Comparison of ENCODE assay signal across 9 mouse cellular contexts in genomic region chr2:122533378-122533777, GRCm38 (mm10). TPM values are rescaled to one million over a fixed set of nuclear protein-coding genes. Genes with fewer than 3 reads are reported as not detected.
DNase-seq lines count a peak whose midpoint lies in the region; ATAC-seq and TF ChIP-seq lines count a peak whose summit lies in the region.
"Had no signal": no experiment of that assay in that cellular context is flagged by ENCODE, and none has a peak within 500 bp of the region (broad histone marks: within the 10 kb centered on the region; RNA-seq: fewer than 3 reads in every experiment).

No protein-coding gene starts in this region.

- H3K4me1 ChIP-seq in forebrain, embryonic 14.5 days (ENCODE audit: control insufficient read depth, insufficient read depth, low read length) = peaks cover 4% of the 10 kb centered on the region; the same call in 1 of the 2 replicates
- no peaks in the 10 kb centered on the region for H3K4me1 ChIP-seq in forebrain, embryonic 12.5 days
- H3K4me1 ChIP-seq in midbrain, postnatal 0 days (ENCODE audit: insufficient read depth, low read length) = no peaks in the 10 kb centered on the region
- no peaks in the 10 kb centered on the region for H3K4me1 ChIP-seq in midbrain, embryonic 13.5 days (replicated peaks)
- no peaks in the 10 kb centered on the region for H3K4me1 ChIP-seq in stomach, postnatal 0 days (replicated peaks; ENCODE audit: control insufficient read depth, insufficient read depth)
- no peaks in the 10 kb centered on the region for H3K4me1 ChIP-seq in heart, adult 2 months (ENCODE audit: control insufficient read depth, insufficient read depth, low read length)
- H3K4me1 ChIP-seq in midbrain, embryonic 15.5 days = no peaks in the 10 kb centered on the region
- H3K4me1 ChIP-seq: lung, embryonic 15.5 days had no signal

- no peaks in the 10 kb centered on the region for H3K27me3 ChIP-seq in forebrain, embryonic 14.5 days (replicated peaks; ENCODE audit: control insufficient read depth, insufficient read depth, low read length)
- H3K27me3 ChIP-seq in forebrain, embryonic 12.5 days = no peaks in the 10 kb centered on the region
- H3K27me3 ChIP-seq in midbrain, postnatal 0 days (ENCODE audit: insufficient read depth, low read length) = no peaks in the 10 kb centered on the region
- H3K27me3 ChIP-seq in midbrain, embryonic 13.5 days = no peaks in the 10 kb centered on the region
- no peaks in the 10 kb centered on the region for H3K27me3 ChIP-seq in stomach, postnatal 0 days (ENCODE audit: control insufficient read depth, insufficient read depth, low read length)
- H3K27me3 ChIP-seq in heart, adult 2 months (ENCODE audit: control insufficient read depth, insufficient read depth, low read length) = no peaks in the 10 kb centered on the region
- no peaks in the 10 kb centered on the region for H3K27me3 ChIP-seq in midbrain, embryonic 15.5 days (replicated peaks)
- H3K27me3 ChIP-seq: lung, embryonic 15.5 days had no signal

- H3K27ac ChIP-seq in forebrain, embryonic 14.5 days (ENCODE audit: low read depth, low read length) = no peak overlapping the region
- no peak overlapping the region for H3K27ac ChIP-seq in forebrain, embryonic 12.5 days
- no peak overlapping the region for H3K27ac ChIP-seq in midbrain, postnatal 0 days (ENCODE audit: low read depth, low read length)
- no peak overlapping the region for H3K27ac ChIP-seq in midbrain, embryonic 13.5 days
- no peak overlapping the region for H3K27ac ChIP-seq in stomach, postnatal 0 days (replicated peaks)
- H3K27ac ChIP-seq in heart, adult 2 months = no peak overlapping the region
- H3K27ac ChIP-seq in midbrain, embryonic 15.5 days = no peak overlapping the region
- H3K27ac ChIP-seq: lung, embryonic 15.5 days had no signal

- no peak for TF ChIP-seq POLR2A in heart, adult 2 months (IDR thresholded peaks at IDR 0.05; ENCODE audit: insufficient read depth, low read depth, low read length)

- intact Hi-C loops in heart, adult 2 months (cut with DNase I) = no loop called here

- H3K9ac ChIP-seq in forebrain, embryonic 14.5 days (ENCODE audit: low read length) = no peak overlapping the region
- H3K9ac ChIP-seq in forebrain, embryonic 12.5 days = no peak overlapping the region
- no peak overlapping the region for H3K9ac ChIP-seq in midbrain, postnatal 0 days (replicated peaks; ENCODE audit: low read length, poor library complexity, severe bottlenecking)
- no peak overlapping the region for H3K9ac ChIP-seq in midbrain, embryonic 13.5 days (replicated peaks)
- no peak overlapping the region for H3K9ac ChIP-seq in stomach, postnatal 0 days (ENCODE audit: low read length)
- no peak overlapping the region for H3K9ac ChIP-seq in heart, adult 2 months (ENCODE audit: low read depth, low read length)
- no peak overlapping the region for H3K9ac ChIP-seq in midbrain, embryonic 15.5 days
- H3K9ac ChIP-seq: lung, embryonic 15.5 days had no signal

- no peak for TF ChIP-seq CTCF in midbrain, postnatal 0 days (IDR thresholded peaks at IDR 0.05)
- no peak for TF ChIP-seq CTCF in stomach, postnatal 0 days (IDR thresholded peaks at IDR 0.05; ENCODE audit: low read depth)
- no peak for TF ChIP-seq CTCF in heart, adult 2 months (IDR thresholded peaks at IDR 0.05)

- TF ChIP-seq EP300 in stomach, postnatal 0 days (optimal IDR thresholded peaks at IDR 0.05) = no peak
- TF ChIP-seq EP300 in heart, adult 2 months (IDR thresholded peaks at IDR 0.05; ENCODE audit: insufficient read depth, low read depth, low read length) = no peak

- H3K9me3 ChIP-seq in forebrain, embryonic 14.5 days (replicated peaks; ENCODE audit: control insufficient read depth, low read length) = no peaks in the 10 kb centered on the region
- H3K9me3 ChIP-seq in forebrain, embryonic 12.5 days = no peaks in the 10 kb centered on the region
- no peaks in the 10 kb centered on the region for H3K9me3 ChIP-seq in midbrain, postnatal 0 days (ENCODE audit: low read length)
- no peaks in the 10 kb centered on the region for H3K9me3 ChIP-seq in midbrain, embryonic 13.5 days
- H3K9me3 ChIP-seq in stomach, postnatal 0 days (ENCODE audit: control insufficient read depth, low read length) = no peaks in the 10 kb centered on the region
- H3K9me3 ChIP-seq in midbrain, embryonic 15.5 days = no peaks in the 10 kb centered on the region
- H3K9me3 ChIP-seq: lung, embryonic 15.5 days had no signal

- no peaks in the 10 kb centered on the region for H3K36me3 ChIP-seq in forebrain, embryonic 14.5 days (ENCODE audit: control insufficient read depth, insufficient read depth, low read length)
- no peaks in the 10 kb centered on the region for H3K36me3 ChIP-seq in forebrain, embryonic 12.5 days (replicated peaks)
- no peaks in the 10 kb centered on the region for H3K36me3 ChIP-seq in midbrain, postnatal 0 days (ENCODE audit: insufficient read depth, low read length)
- H3K36me3 ChIP-seq in midbrain, embryonic 13.5 days = no peaks in the 10 kb centered on the region
- no peaks in the 10 kb centered on the region for H3K36me3 ChIP-seq in stomach, postnatal 0 days (ENCODE audit: control insufficient read depth, insufficient read depth, low read length)
- H3K36me3 ChIP-seq in heart, adult 2 months (ENCODE audit: control insufficient read depth, insufficient read depth, low read length) = no peaks in the 10 kb centered on the region
- no peaks in the 10 kb centered on the region for H3K36me3 ChIP-seq in midbrain, embryonic 15.5 days (replicated peaks)
- H3K36me3 ChIP-seq: lung, embryonic 15.5 days had no signal

- WGBS in forebrain, embryonic 14.5 days = 79% methylated on average over 2 of the region's 2 CpGs
- WGBS in forebrain, embryonic 12.5 days = 83% methylated on average over 2 of the region's 2 CpGs
- 86% methylated on average over 2 of the region's 2 CpGs for WGBS in midbrain, postnatal 0 days
- WGBS in midbrain, embryonic 13.5 days = 86% methylated on average over 2 of the region's 2 CpGs
- 77% methylated on average over 2 of the region's 2 CpGs for WGBS in stomach, postnatal 0 days
- 66% methylated on average over 2 of the region's 2 CpGs for WGBS in heart, adult 2 months
- 79% methylated on average over 2 of the region's 2 CpGs for WGBS in midbrain, embryonic 15.5 days

- no peak overlapping the region for H3K4me2 ChIP-seq in forebrain, embryonic 14.5 days (ENCODE audit: low read length)
- H3K4me2 ChIP-seq in forebrain, embryonic 12.5 days = no peak overlapping the region
- no peak overlapping the region for H3K4me2 ChIP-seq in midbrain, postnatal 0 days (ENCODE audit: low read depth, low read length, poor library complexity, severe bottlenecking)
- no peak overlapping the region for H3K4me2 ChIP-seq in midbrain, embryonic 13.5 days (replicated peaks)
- H3K4me2 ChIP-seq in stomach, postnatal 0 days (replicated peaks; ENCODE audit: low read depth) = no peak overlapping the region
- no peak overlapping the region for H3K4me2 ChIP-seq in midbrain, embryonic 15.5 days
- H3K4me2 ChIP-seq: lung, embryonic 15.5 days had no signal

- H3K79me2 ChIP-seq in heart, adult 2 months (replicated peaks; ENCODE audit: control insufficient read depth, insufficient read depth, low read length) = no peaks in the 10 kb centered on the region

- H3K4me3 ChIP-seq in forebrain, embryonic 14.5 days (ENCODE audit: low read depth, low read length) = no peak overlapping the region
- H3K4me3 ChIP-seq in forebrain, embryonic 12.5 days (replicated peaks) = no peak overlapping the region
- no peak overlapping the region for H3K4me3 ChIP-seq in midbrain, postnatal 0 days (ENCODE audit: low read depth, low read length)
- H3K4me3 ChIP-seq in midbrain, embryonic 13.5 days (replicated peaks) = no peak overlapping the region
- H3K4me3 ChIP-seq in stomach, postnatal 0 days (ENCODE audit: low read depth, low read length) = no peak overlapping the region
- no peak overlapping the region for H3K4me3 ChIP-seq in heart, adult 2 months
- no peak overlapping the region for H3K4me3 ChIP-seq in midbrain, embryonic 15.5 days
- H3K4me3 ChIP-seq: lung, embryonic 15.5 days had no signal

- DNase-seq in forebrain, embryonic 14.5 days (ENCODE audit: low spot score) = peak; percentile 59
- DNase-seq in midbrain, postnatal 0 days (ENCODE audit: low spot score) = peak; percentile 18
- DNase-seq in layer of hippocampus, adult 9-10 months (ENCODE audit: low spot score) = peak; percentile 33
- DNase-seq in stomach, postnatal 0 days (ENCODE audit: low spot score) = peak; percentile 54
- no peak for DNase-seq in heart, adult 2 months

- peak; percentile 36; the same call in 1 of the 2 replicates for ATAC-seq in forebrain, embryonic 14.5 days
- ATAC-seq in forebrain, embryonic 12.5 days (ENCODE audit: low FRiP score) = no peak
- no peak for ATAC-seq in midbrain, postnatal 0 days (ENCODE audit: low FRiP score)
- no peak for ATAC-seq in midbrain, embryonic 13.5 days
- peak; percentile 82 for ATAC-seq in stomach, postnatal 0 days (ENCODE audit: low FRiP score, low TSS enrichment)
- ATAC-seq in midbrain, embryonic 15.5 days (replicated peaks) = no peak

RNA-seq across cellular contexts. Expression of gene Gm14085, which starts 48.6 kb away (rescaled TPM):
- polyA plus RNA-seq in forebrain, embryonic 14.5 days (2014; fragmentation: Nextera tagmentation; extraction: Ambion mirVana) = not detected in 2 replicates
- not detected in 2 replicates for polyA plus RNA-seq in forebrain, embryonic 12.5 days (2016; fragmentation: Nextera tagmentation; extraction: Ambion mirVana)
- 0.05 TPM in 2 replicates for total RNA-seq in midbrain, postnatal 0 days (2014; rRNA removed)
- polyA plus RNA-seq in midbrain, postnatal 0 days (2015; fragmentation: Nextera tagmentation; extraction: Ambion mirVana) = not detected in 2 replicates
- polyA plus RNA-seq in midbrain, embryonic 13.5 days (2015; fragmentation: Nextera tagmentation; extraction: Ambion mirVana) = not detected in 2 replicates
- not detected in 2 replicates for polyA plus RNA-seq in stomach, postnatal 0 days (2015; fragmentation: Nextera tagmentation; extraction: Ambion mirVana)
- under 1 TPM; 0.45 to 0.52 TPM for total RNA-seq in heart, adult 2 months (2021)
- 0.06 and 1.3 TPM in 2 replicates for polyA plus RNA-seq in heart, adult 2 months (2012; rRNA removed)
- not detected in 2 replicates for polyA plus RNA-seq in midbrain, embryonic 15.5 days (2015; fragmentation: Nextera tagmentation; extraction: Ambion mirVana)
- polyA plus RNA-seq: lung, embryonic 15.5 days had no signal

Comparison
In these comparisons a context has a peak if more than half of its experiments do, and no peak if none do; other contexts are left out.
1. ATAC-seq: peak in forebrain, embryonic 14.5 days (single experiment) and stomach, postnatal 0 days (single experiment); none in forebrain, embryonic 12.5 days (single experiment), midbrain, postnatal 0 days (single experiment), midbrain, embryonic 13.5 days (single experiment) and midbrain, embryonic 15.5 days (single experiment).
2. DNase-seq: peak in forebrain, embryonic 14.5 days (single experiment), midbrain, postnatal 0 days (single experiment), layer of hippocampus, adult 9-10 months (single experiment) and stomach, postnatal 0 days (single experiment); none in heart, adult 2 months (0 of 2).